Mouse (Mus musculus) megakaryocyte, embryonic 14.5 days (primary cell): ENCODE measurements at regions not wholly inside any gene's neighbourhood (a gene's known extent, or its start where the extent isn't known, plus 50 kb on each side); places are given as distances from the start of the nearest gene placed in this dataset.
"Not testable (repeated sequence)": the region's sequence is repeated elsewhere in the genome, so short reads cannot be mapped to it uniquely, and the experiment has no call there.

Source experiments
- H3K27me3 ChIP-seq: replicated peaks from 2 replicates; pipeline ENCODE3; 2012; ENCODE audit warnings: inconsistent platforms
- H3K36me3 ChIP-seq: replicated peaks from 2 replicates; pipeline ENCODE3; 2012; ENCODE audit warnings: low read length, inconsistent platforms, mixed read lengths
- H3K4me1 ChIP-seq: 2 replicates; pipeline ENCODE4 v1.6.1; 2012; ENCODE audit warnings: inconsistent platforms
- H3K4me3 ChIP-seq: replicated peaks from 2 replicates; pipeline ENCODE3; 2012; ENCODE audit warnings: moderate library complexity, mild to moderate bottlenecking, inconsistent platforms
- H3K9me3 ChIP-seq: 2 replicates; pipeline ENCODE4 v1.6.1; 2012; ENCODE audit warnings: inconsistent platforms
- FLI1 ChIP-seq: IDR thresholded peaks from 2 replicates; pipeline ENCODE4 v1.6.1; 2012; ENCODE audit warnings: low read length, inconsistent platforms, mixed read lengths
- GATA1 ChIP-seq: IDR thresholded peaks from 3 replicates; pipeline ENCODE4 v1.6.1; 2012; ENCODE audit warnings: mixed read lengths, low read length, inconsistent platforms, borderline replicate concordance

DNA sequence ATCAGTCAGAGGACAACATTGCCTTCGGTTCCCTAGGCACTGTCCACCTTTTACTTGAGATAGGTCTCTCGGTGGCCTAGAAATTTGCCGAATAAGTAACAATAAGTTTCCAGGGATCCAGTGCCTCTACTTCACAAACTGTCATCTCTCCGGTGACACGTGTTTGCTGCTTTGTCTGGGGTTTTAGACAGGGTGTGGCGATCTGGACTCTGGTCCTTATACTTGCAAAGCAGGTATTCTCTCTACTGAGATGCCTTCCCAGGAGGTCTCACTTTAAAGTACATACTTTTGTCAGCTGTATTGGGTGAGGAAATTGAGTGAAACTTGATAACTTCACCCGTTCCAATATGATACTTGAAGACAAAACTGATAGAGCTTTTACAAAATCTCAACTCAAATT, 95.9 kb upstream of the Ctso start:
- Histone ChIP-seq H3K4me1 (peaks cover 4% of the 10 kb centered on the region; the same call in 1 of the 2 replicates), H3K4me3 (no peak overlapping the region), H3K27me3 (no peaks in the 10 kb centered on the region), H3K36me3 (no peaks in the 10 kb centered on the region), H3K9me3 (peaks cover 11% of the 10 kb centered on the region)
- TF ChIP-seq FLI1 (no peak), GATA1 (no peak)

DNA sequence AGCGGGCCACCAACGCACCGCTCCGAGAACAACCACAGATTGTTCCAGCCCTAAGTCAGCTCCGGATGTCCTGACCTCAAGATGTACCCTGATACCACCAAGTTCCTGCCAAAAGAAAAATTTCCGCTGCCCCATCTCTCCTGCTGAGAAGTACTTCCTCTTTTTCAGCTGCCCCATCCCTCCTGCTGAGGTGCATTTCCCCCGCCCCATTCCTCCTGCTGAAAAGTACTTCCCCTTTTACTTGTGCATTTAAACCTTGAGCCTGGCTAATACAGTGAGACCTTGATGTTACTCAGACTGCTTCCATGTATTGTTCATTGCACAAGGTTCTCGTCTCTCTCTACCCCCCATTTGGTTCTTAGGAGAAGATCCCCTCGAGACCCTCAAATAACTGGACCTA, 94.3 kb upstream of the Ctso start:
- peaks cover 11% of the 10 kb centered on the region for H3K9me3 ChIP-seq
- H3K4me1 ChIP-seq, H3K36me3 ChIP-seq, H3K27me3 ChIP-seq, H3K4me3 ChIP-seq: not testable (repeated sequence)

DNA sequence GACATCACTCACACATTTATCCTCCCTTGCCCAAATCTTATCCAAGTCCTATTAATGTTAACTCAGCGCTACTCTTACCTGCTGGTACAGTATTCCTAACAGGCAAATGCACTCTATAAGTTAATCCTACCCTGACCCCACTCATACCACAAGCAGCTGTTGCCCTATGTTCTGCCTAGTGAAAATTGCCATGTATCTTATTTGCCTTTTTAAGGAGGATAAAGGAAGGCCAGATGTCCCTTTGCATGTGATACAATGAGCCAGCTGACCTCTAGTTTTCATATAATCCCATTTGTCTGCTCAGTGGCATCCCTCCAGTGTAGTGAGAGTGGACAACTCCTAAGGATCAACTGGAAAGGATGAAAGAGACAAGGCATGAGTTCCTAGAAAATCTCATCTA, 67.9 kb upstream of the Ctso start:
- Histone ChIP-seq H3K36me3 (no peaks in the 10 kb centered on the region), H3K27me3 (no peaks in the 10 kb centered on the region), H3K4me1 (no peaks in the 10 kb centered on the region), H3K4me3 (no peak overlapping the region), H3K9me3 (no peaks in the 10 kb centered on the region)
- TF ChIP-seq GATA1 (no peak), FLI1 (no peak)
